Mouse (Mus musculus) olfactory bulb, adult 2 months (tissue): Measurements from ENCODE around the gene Nans.

Experiments
- CTCF ChIP-seq: fragments of 200-500 bp; IDR thresholded peaks from 2 replicates; pipeline ENCODE4 v1.5.1; 2012; ENCODE audit warnings: low read depth, mild to moderate bottlenecking, low read length, moderate library complexity; ENCODE audit not compliant: insufficient read depth
- POLR2A ChIP-seq: fragments of 200-500 bp; IDR thresholded peaks from 2 replicates; pipeline ENCODE4 v1.6.1; 2012; ENCODE audit warnings: mild to moderate bottlenecking, low read depth, low read length, moderate library complexity; ENCODE audit not compliant: insufficient read depth

GRCm38 (mm10) chr4:46526798-46527557 is 37.9 kb downstream of the Nans start:
- TF ChIP-seq CTCF (0 out of 2 replicates have a peak, but pooled peaks have one; percentile 21), POLR2A (no peak)
